Mouse (Mus musculus) midbrain, postnatal 0 days (tissue): ENCODE measurements at regions not wholly inside any gene's neighbourhood (a gene's known extent, or its start where the extent isn't known, plus 50 kb on each side); places are given as distances from the start of the nearest gene placed in this dataset.

ENCODE experiments used
- ATAC-seq: fragments of 200-750 bp; cut with Nextera tagmentation; 2 replicates; pipeline ENCODE4 v1.8.0; 2017; ENCODE audit warnings: moderate number of reproducible peaks, mild to moderate bottlenecking, moderate TSS enrichment, moderate library complexity; ENCODE audit not compliant: low FRiP score
- DNase-seq: peaks from one replicate; pipeline ENCODE4 v3.0.0-alpha.2; 2015; ENCODE audit warnings: low spot score
- H3K27ac ChIP-seq: fragments of 300-500 bp; sonication (generic); 2 replicates; pipeline ENCODE4 v1.5.1; 2014; ENCODE audit warnings: low read depth, mild to moderate bottlenecking, low read length, mixed read lengths
- H3K27me3 ChIP-seq: fragments of 300-500 bp; sonication (generic); 2 replicates; pipeline ENCODE4 v1.6.1; 2014; ENCODE audit warnings: low read length, control low read depth, mixed read lengths; ENCODE audit not compliant: insufficient read depth
- H3K36me3 ChIP-seq: fragments of 300-500 bp; sonication (generic); 2 replicates; pipeline ENCODE4 v1.6.1; 2014; ENCODE audit warnings: low read length, control low read depth, mixed read lengths; ENCODE audit not compliant: insufficient read depth
- H3K4me1 ChIP-seq: fragments of 300-500 bp; sonication (generic); 2 replicates; pipeline ENCODE4 v1.6.1; 2014; ENCODE audit warnings: mild to moderate bottlenecking, control low read depth, antibody characterized with exemption, low read length, mixed read lengths; ENCODE audit not compliant: insufficient read depth
- H3K4me2 ChIP-seq: fragments of 300-500 bp; sonication (generic); 2 replicates; pipeline ENCODE4 v1.6.1; 2014; ENCODE audit warnings: low read depth, mild to moderate bottlenecking, low read length, mixed read lengths; ENCODE audit not compliant: poor library complexity, severe bottlenecking
- H3K4me3 ChIP-seq: fragments of 300-500 bp; sonication (generic); 2 replicates; pipeline ENCODE4 v1.5.1; 2014; ENCODE audit warnings: low read depth, mild to moderate bottlenecking, low read length, moderate library complexity
- H3K9ac ChIP-seq: fragments of 300-500 bp; sonication (generic); replicated peaks from 2 replicates; pipeline ENCODE4 v1.6.1; 2014; ENCODE audit warnings: mild to moderate bottlenecking, low read length, moderate library complexity, mixed read lengths; ENCODE audit not compliant: poor library complexity, severe bottlenecking
- H3K9me3 ChIP-seq: fragments of 300-500 bp; sonication (generic); 2 replicates; pipeline ENCODE4 v1.6.1; 2016; ENCODE audit warnings: low read length, control low read depth
- CTCF ChIP-seq: IDR thresholded peaks from 2 replicates; pipeline ENCODE4 v1.5.1; 2016; ENCODE audit warnings: antibody characterized with exemption, mild to moderate bottlenecking
- WGBS: fragments of 180-500 bp; shearing (Covaris S2); extraction: QIAGEN DNeasy Blood & Tissue Kit; methylation state at CpG from one replicate; pipeline ENCODE4 v1.1.7; 2014; 5-methylcytosine and 5-hydroxymethylcytosine counted together

- no peak for ATAC-seq
- WGBS = 54% methylated on average over 6 of the region's 6 CpGs
These were observed 67.4 kb downstream of the Pja1 start for GRCm38 (mm10) chrX:99403521-99404149.

DNA sequence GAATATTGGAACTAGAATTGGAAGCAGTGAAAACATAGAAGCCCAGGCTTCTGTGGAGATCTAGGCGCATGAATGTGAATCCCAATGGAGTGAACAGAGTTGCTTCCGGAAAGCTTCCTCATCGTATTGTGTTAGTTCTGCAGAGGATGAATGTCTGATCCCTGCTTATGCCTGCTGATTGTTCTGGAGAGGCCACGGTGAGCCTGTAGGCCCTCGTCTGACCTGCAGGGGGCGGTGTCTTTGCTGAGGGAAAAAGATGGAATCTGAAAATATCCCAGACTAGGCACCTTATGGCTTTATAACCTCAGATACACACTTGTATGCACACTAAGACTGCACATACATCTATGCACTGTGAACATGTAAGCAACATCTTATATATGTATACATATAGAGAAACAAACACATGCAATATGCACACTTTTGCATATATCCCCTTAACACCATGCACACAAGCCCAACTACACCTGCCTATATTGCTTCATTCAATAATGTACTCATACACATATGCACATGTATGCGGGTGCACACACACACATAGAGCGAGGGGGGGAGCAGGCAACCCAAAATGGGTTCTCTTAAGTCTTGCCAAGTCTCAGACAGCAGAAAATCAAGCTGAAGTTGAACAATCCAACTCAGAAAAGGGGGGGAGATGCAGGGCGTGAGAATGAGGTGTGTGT, 68.1 kb downstream of the Pja1 start:
- H3K9me3 ChIP-seq = no peaks in the 10 kb centered on the region
- WGBS = 42% methylated on average over 9 of the region's 9 CpGs
- no peak overlapping the region for H3K27ac ChIP-seq
- H3K9ac ChIP-seq = no peak overlapping the region
- H3K4me3 ChIP-seq = no peak overlapping the region
- H3K4me2 ChIP-seq = no peak overlapping the region
- no peaks in the 10 kb centered on the region for H3K36me3 ChIP-seq
- H3K27me3 ChIP-seq = peaks cover 11% of the 10 kb centered on the region; the same call in 1 of the 2 replicates
- DNase-seq = no peak
- H3K4me1 ChIP-seq = no peaks in the 10 kb centered on the region
- ATAC-seq = no peak
- peak; percentile 60 for TF ChIP-seq CTCF

More at GRCm38 (mm10) chrX:99403521-99404149, 67.4 kb downstream of the Pja1 start:
- Histone ChIP-seq H3K4me3 (no peak overlapping the region), H3K27ac (no peak overlapping the region), H3K4me2 (no peak overlapping the region), H3K4me1 (no peaks in the 10 kb centered on the region), H3K9me3 (no peaks in the 10 kb centered on the region), H3K36me3 (no peaks in the 10 kb centered on the region), H3K27me3 (peaks cover 11% of the 10 kb centered on the region; the same call in 1 of the 2 replicates), H3K9ac (no peak overlapping the region)
- DNase-seq = no peak
- no peak for TF ChIP-seq CTCF

GRCm38 (mm10) chrX:99397344-99397743, 73.7 kb downstream of the Pja1 start:
- no peaks in the 10 kb centered on the region for H3K36me3 ChIP-seq
- no peak overlapping the region for H3K4me3 ChIP-seq
- no peak for TF ChIP-seq CTCF
- no peak overlapping the region for H3K9ac ChIP-seq
- no peak overlapping the region for H3K27ac ChIP-seq
- DNase-seq (no peak), ATAC-seq (no peak)
- no peaks in the 10 kb centered on the region for H3K4me1 ChIP-seq
- H3K9me3 ChIP-seq = no peaks in the 10 kb centered on the region
- no peak overlapping the region for H3K4me2 ChIP-seq
- peaks cover 15% of the 10 kb centered on the region; the same call in 1 of the 2 replicates for H3K27me3 ChIP-seq
- WGBS = 56% methylated on average over 8 of the region's 8 CpGs

DNA sequence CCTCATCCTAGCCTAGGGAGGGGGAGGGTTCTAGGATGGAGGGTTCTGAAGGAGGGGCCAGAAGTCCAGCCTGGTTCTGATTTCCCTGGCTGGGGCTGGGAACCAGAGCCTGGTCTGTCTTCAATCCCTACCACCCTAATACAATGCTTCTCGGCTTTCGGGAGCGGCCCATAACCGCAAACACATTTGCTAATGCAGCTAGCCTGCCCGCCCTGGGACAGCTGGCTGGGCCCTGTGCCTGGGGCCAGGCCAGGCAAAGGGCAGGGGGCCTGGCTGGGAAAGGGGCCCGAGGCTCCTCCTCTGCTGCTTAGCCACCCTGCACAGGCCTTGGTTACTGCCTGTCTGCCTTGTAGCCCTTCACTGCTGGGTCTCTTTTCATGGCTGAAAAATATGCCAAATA, 74.9 kb downstream of the Pja1 start:
- TF ChIP-seq CTCF = no peak
- Histone ChIP-seq H3K9ac (no peak overlapping the region), H3K4me2 (no peak overlapping the region), H3K36me3 (no peaks in the 10 kb centered on the region), H3K9me3 (no peaks in the 10 kb centered on the region), H3K27me3 (peaks cover 11% of the 10 kb centered on the region; the same call in 1 of the 2 replicates), H3K27ac (no peak overlapping the region), H3K4me1 (no peaks in the 10 kb centered on the region), H3K4me3 (no peak overlapping the region)
- no peak for ATAC-seq
- no peak for DNase-seq
- 71% methylated on average over 6 of the region's 6 CpGs for WGBS

DNA sequence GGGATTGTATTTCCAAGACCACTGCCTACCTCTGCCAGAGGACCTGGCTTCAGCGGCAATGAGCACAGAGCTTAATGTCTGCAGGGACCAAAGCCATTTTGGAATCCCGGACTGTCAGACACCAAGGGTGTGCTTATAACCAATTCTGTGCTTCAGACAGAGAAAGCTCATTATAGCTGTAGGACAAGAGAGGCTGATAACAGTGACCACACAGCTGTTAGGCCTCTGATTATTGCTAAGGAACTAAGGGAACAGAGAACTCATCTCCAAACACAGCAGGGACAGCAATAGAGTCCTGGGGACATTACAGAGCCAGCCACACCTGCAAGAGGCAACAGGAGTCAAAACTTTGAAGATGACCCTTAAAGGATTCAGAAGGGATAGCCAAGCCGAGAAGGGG, 76.0 kb downstream of the Pja1 start:
- no peak for TF ChIP-seq CTCF
- 82% methylated on average over 3 of the region's 3 CpGs for WGBS
- Histone ChIP-seq H3K4me3 (no peak overlapping the region), H3K27me3 (peaks cover 14% of the 10 kb centered on the region; the same call in 1 of the 2 replicates), H3K27ac (no peak overlapping the region), H3K4me2 (no peak overlapping the region), H3K4me1 (no peaks in the 10 kb centered on the region), H3K9ac (no peak overlapping the region), H3K36me3 (no peaks in the 10 kb centered on the region), H3K9me3 (no peaks in the 10 kb centered on the region)
- ATAC-seq = no peak
- DNase-seq = no peak

- no peaks in the 10 kb centered on the region for H3K36me3 ChIP-seq
- 60% methylated on average over 6 of the region's 6 CpGs for WGBS
- H3K27ac ChIP-seq = no peak overlapping the region
- no peak overlapping the region for H3K4me3 ChIP-seq
- no peak overlapping the region for H3K4me2 ChIP-seq
- H3K9me3 ChIP-seq = no peaks in the 10 kb centered on the region
- ATAC-seq = no peak
- TF ChIP-seq CTCF = no peak
- H3K4me1 ChIP-seq = no peaks in the 10 kb centered on the region
- no peak for DNase-seq
- H3K27me3 ChIP-seq = peaks cover 19% of the 10 kb centered on the region; the same call in 1 of the 2 replicates
- no peak overlapping the region for H3K9ac ChIP-seq
These were observed 79.4 kb downstream of the Pja1 start for GRCm38 (mm10) chrX:99391628-99392027.
